23 mouse cellular contexts compared by ENCODE assay signal in the genomic region with DNA sequence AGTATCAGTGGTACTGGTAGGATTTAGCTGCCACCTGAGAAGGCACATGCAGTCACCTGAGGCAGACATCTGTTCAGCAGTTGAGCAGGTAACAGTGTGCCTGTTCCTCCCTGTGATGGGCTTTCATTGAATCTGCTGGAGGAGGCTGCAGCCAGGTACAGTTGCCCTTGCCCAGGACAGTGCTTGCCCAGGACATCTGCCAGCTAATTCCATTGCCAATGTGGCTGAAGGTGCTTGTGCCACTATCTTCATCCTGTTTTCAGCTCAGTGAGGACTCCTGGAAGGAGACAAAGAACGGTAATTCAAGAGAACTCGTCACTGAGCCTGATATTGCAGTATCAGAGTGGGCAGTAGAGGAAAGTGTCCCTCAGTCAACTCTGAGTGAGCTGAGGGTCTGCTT.
"Had no signal": no experiment of that assay in that cellular context is flagged by ENCODE, and none has a peak within 500 bp of the region (broad histone marks: within the 10 kb centered on the region; RNA-seq: fewer than 3 reads in every experiment).

No protein-coding gene starts in this region.

- H3K9ac ChIP-seq: heart, embryonic 13.5 days; heart, embryonic 15.5 days; hindbrain, embryonic 13.5 days; hindbrain, embryonic 15.5 days; kidney, embryonic 15.5 days; limb, embryonic 13.5 days; limb, embryonic 15.5 days; liver, embryonic 12.5 days; liver, embryonic 14.5 days had no signal

- ATAC-seq: hindbrain, postnatal 0 days; intestine, embryonic 16.5 days; liver, embryonic 12.5 days had no signal

- H3K4me1 ChIP-seq: limb, embryonic 13.5 days; limb, embryonic 15.5 days; liver, embryonic 12.5 days had no signal

- H3K27me3 ChIP-seq: heart, embryonic 15.5 days; hindbrain, embryonic 13.5 days; hindbrain, embryonic 15.5 days; kidney, embryonic 15.5 days; limb, embryonic 13.5 days; limb, embryonic 15.5 days; liver, embryonic 12.5 days had no signal

- H3K4me2 ChIP-seq: heart, embryonic 11.5 days; heart, embryonic 13.5 days; heart, embryonic 15.5 days; hindbrain, embryonic 13.5 days; hindbrain, embryonic 15.5 days; kidney, embryonic 15.5 days; limb, embryonic 13.5 days; limb, embryonic 15.5 days; liver, embryonic 12.5 days had no signal

- H3K27ac ChIP-seq: heart, adult 2 months; heart, embryonic 13.5 days; heart, embryonic 15.5 days; hindbrain, embryonic 13.5 days; hindbrain, embryonic 15.5 days; hindbrain, postnatal 0 days; kidney, embryonic 15.5 days; kidney, postnatal 0 days; limb, embryonic 13.5 days; limb, embryonic 15.5 days; liver, embryonic 12.5 days; liver, embryonic 14.5 days had no signal

- DNase-seq: gastrocnemius, postnatal 14 days; gastrocnemius, postnatal 36 days; heart, adult 11 months; heart, postnatal 14 days; heart, postnatal 36 days; kidney, adult 11 months; kidney, adult 9 months; kidney, postnatal 14 days; left cerebral cortex, postnatal 4 days had no signal

- H3K9me3 ChIP-seq: heart, embryonic 13.5 days; heart, embryonic 15.5 days; hindbrain, embryonic 13.5 days; hindbrain, embryonic 15.5 days; kidney, embryonic 15.5 days; limb, embryonic 13.5 days; limb, embryonic 15.5 days; liver, embryonic 12.5 days had no signal

- H3K36me3 ChIP-seq: heart, embryonic 13.5 days; heart, embryonic 15.5 days; hindbrain, embryonic 13.5 days; hindbrain, embryonic 15.5 days; kidney, embryonic 15.5 days; limb, embryonic 13.5 days; limb, embryonic 15.5 days; liver, embryonic 12.5 days had no signal

- H3K4me3 ChIP-seq: heart, adult 2 months; heart, embryonic 13.5 days; heart, embryonic 15.5 days; hindbrain, embryonic 13.5 days; hindbrain, embryonic 15.5 days; kidney, embryonic 15.5 days; limb, embryonic 13.5 days; limb, embryonic 15.5 days; liver, embryonic 12.5 days had no signal
